Mouse (Mus musculus) heart, postnatal 36 days (tissue): ENCODE results near the gene Clgn. TPM values are rescaled to one million over a fixed set of nuclear protein-coding genes. Genes with fewer than 3 reads are reported as not detected.
"Not testable (repeated sequence)": the region's sequence is repeated elsewhere in the genome, so short reads cannot be mapped to it uniquely, and the experiment has no call there.

Experiments
- DNase-seq, 2 experiments: peaks; one replicate each; pipeline ENCODE4 v3.0.0; 2021 to 2022
- intact Hi-C: fragments of 180-260 bp; cut with DNase I; formaldehyde crosslinking; loops from one replicate; pipeline ENCODE4 v1.15.1; 2025
- total RNA-seq, 2 experiments: library from RNA; stranded (reverse); gene quantifications; 2 replicates each; pipeline ENCODE4 v1.2.3; 2021

Gene Clgn
- total RNA-seq, 2 experiments from 2014 or later, result not detected

- intact Hi-C loops, result no loop called here
- DNase-seq, result no peak
These were observed 31.7 kb downstream of the Clgn start for GRCm38 (mm10) chr8:83421354-83421753.

DNA sequence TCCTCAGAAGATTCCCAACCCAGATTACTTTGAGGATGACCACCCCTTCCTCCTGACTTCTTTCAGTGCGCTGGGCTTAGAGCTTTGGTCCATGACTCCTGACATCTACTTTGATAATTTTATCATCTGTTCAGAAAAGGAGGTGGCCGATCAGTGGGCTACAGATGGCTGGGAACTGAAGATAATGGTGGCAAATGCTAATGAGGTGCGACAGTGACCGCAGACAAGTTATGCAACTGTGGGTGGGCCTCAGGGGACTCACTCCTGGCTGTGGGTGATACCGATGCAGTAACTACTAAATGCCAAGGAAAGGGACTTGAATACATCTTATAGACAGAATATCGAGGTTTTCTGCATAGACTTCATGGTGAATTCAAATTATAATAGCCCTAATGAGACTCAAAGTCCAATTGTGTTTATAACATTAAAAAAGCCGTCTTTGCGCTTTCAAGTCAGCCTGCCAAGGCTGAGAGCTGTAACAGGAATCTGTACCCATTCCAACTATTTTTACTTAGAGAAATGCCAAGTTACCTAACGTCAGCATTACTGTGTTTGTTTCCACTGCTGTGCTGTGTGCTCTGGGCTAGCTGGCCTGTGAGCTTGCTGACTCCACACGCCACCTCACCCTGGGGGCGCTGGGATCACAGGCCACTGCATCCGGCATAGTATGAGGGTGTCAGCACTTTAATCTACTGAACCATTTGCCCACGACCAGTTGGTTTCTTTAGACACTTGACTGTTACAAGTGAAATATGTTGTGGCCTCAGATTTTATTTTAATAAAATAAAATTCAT lies 33.6 kb downstream of the Clgn start:
- intact Hi-C loops, result no loop called here
- no peak for DNase-seq

- intact Hi-C loops, result no loop called here
- DNase-seq, result no peak
These were observed 35.5 kb downstream of the Clgn start for GRCm38 (mm10) chr8:83425202-83425601.

- intact Hi-C loops, result no loop called here
- no peak for DNase-seq
These were observed 36.6 kb downstream of the Clgn start for GRCm38 (mm10) chr8:83426104-83426759.

- intact Hi-C loops, result no loop called here
- no peak for DNase-seq
These were observed 37.3 kb downstream of the Clgn start for GRCm38 (mm10) chr8:83426949-83427348.

DNA sequence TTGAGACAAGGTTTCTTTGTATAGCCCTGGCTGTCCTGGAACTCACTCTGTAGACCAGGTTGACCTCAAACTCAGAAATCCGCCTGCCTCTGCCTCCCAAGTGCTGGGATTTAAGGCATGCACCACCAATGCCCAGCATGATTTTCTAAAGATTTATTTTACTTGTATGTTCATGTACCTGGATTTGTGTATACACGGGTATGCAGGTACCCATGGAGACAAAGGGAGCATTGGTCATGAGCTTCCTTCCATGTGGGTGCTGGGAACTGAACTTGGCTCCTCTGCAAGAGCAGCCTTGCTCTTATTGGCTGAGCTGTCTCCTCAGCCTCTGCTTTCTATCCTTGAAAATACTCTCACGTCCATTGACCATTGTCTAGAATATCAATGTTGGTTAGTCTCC lies 39.0 kb downstream of the Clgn start:
- DNase-seq, intact Hi-C loops: not testable (repeated sequence)

DNA sequence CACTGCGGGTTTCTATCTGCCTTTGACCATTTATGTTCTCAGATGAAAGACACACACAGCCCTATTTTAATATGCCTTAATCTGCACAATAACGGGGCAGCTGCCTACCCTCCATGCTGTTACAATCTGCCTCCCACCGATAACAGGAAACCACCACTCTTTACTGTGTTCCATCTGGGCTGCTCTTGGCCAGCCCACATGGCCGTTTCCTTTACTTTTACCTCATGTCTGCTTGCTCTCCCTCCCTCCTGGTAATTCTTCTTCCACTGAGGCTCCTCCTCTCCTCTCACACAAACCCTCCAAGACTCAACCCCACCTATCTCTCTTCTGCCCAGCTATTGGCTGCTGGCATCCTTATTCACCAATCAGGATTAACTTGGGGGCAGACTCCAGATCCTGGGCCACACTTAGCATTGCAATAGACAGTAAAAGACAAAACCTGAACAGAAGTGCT lies 39.4 kb downstream of the Clgn start:
- intact Hi-C loops, result no loop called here
- no peak for DNase-seq

DNA sequence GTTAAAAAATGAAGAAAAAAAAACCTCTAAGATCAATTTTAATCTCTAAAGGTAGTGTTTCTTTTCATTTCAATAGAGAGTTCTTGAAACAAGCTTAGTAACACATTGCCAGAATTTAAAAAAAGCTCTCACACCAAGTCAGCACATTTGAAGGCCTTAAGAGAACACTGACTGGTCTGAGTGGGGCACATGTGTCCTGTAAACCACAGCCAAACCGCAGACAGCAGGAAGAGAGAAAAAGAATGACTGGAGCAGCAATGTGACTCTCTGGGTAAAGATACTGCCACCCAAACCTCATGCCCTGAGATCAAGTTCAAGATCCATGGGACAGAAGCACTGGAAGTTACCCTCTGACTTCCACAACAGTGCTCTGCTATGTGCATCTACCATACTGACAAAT lies 47.4 kb downstream of the Clgn start:
- DNase-seq, result no peak
- intact Hi-C loops, result no loop called here

- no peak for DNase-seq
These were observed 52.1 kb downstream of the Clgn start for GRCm38 (mm10) chr8:83441656-83442242.

GRCm38 (mm10) chr8:83442243-83443051 lies 52.8 kb downstream of the Clgn start:
- peak; percentile 95 to 96 for DNase-seq
- intact Hi-C loops, result loop anchor here (5.0 to 10.0 kb wide), 3 partner anchors 110 to 830 kb away; partner anchors contain the start of genes Ccdc130 and Elmod2

More at GRCm38 (mm10) chr8:83441656-83442242, 52.1 kb downstream of the Clgn start:
- intact Hi-C loops, result loop anchor here (5.0 to 10.0 kb wide), 3 partner anchors 109 to 831 kb away; partner anchors contain the start of genes Ccdc130 and Elmod2

GRCm38 (mm10) chr8:83443052-83443400 lies 53.4 kb downstream of the Clgn start:
- intact Hi-C loops, result loop anchor here (5.0 to 10.0 kb wide), 3 partner anchors 111 to 829 kb away; partner anchors contain the start of genes Ccdc130 and Elmod2

GRCm38 (mm10) chr8:83449960-83450359 lies 60.3 kb downstream of the Clgn start:
- intact Hi-C loops, result loop anchor here (2.0 to 10.0 kb wide), 3 partner anchors 145 to 353 kb away; no protein-coding TSS in a partner anchor
- no peak for DNase-seq

More at GRCm38 (mm10) chr8:83443052-83443400, 53.4 kb downstream of the Clgn start:
- no peak for DNase-seq

DNA sequence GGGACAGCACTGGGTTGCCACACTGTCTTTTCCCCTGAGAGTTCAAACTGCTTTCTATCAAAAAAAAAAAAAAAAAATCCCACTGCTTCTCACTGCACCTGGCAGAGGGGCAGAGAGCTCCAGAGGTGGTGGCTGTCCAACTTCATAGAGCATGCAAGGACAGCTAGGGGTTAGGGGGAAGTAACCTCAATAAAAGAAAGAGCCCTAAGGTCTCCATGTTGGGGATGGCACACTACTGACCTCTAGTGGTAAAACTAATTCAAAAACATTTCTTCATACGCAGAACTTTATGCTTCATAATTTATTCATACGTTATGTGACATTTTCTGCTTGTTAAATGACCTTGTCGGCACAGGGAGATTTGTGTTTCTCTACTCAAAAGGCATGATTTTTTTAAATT lies 61.4 kb downstream of the Clgn start:
- intact Hi-C loops, result loop anchor here (2.0 to 5.0 kb wide), 2 partner anchors 190 to 354 kb away; no protein-coding TSS in a partner anchor
- DNase-seq, result no peak

DNA sequence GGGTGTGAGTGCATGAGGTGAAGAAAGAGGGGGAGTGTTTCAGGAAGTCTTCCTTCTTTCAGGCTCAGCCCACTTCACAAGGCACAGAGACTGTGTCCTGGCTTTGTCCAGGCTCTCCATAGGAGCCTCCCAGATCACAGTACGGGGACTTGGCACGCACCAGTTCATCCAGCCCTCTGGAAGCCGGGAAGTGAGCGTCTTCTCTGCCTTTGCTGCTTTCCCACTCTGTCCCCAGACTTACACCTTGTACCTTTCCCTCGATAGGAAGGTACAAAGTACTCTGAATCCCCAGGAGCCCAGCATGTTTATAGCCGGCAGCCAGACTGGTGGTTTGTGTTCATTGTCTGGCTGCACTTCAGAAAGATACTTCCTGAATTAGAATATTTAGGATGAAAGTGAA lies 67.5 kb downstream of the Clgn start:
- intact Hi-C loops, result no loop called here
- no peak for DNase-seq

DNA sequence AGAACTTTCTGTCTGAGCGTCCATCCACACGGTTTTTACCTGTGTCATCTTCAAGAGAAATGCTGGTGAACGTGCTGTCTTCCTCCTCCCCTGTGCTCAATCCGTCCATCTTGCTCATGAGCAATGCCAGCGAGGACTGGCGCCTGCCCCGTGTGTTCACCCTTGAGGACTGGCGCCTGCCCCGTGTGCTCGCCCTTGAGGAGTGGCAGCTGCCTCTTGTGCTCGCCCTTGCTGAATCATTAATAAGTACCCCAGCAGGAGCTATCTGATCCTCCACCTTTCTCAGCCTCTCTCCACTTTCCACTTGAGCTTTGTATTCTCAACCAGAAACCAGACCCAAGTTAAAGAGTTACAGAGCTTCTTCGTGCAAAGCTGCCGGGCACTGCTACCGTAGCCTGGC lies 68.6 kb downstream of the Clgn start, which contains the start of gene Scoc:
TSS of gene Scoc (minus strand) at position 170 of the 400 bp plus-strand sequence.
- intact Hi-C loops, result no loop called here
- DNase-seq, result no peak

GRCm38 (mm10) chr8:83459606-83460005 lies 69.9 kb downstream of the Clgn start:
- no peak for DNase-seq
- intact Hi-C loops, result no loop called here
